Mouse (Mus musculus) stomach, postnatal 0 days (tissue): ENCODE measurements around the gene Siah3.

Experiments used
- CTCF ChIP-seq: IDR thresholded peaks from 2 replicates; pipeline ENCODE4 v1.5.1; 2016; ENCODE audit warnings: antibody characterized with exemption, low read depth, mild to moderate bottlenecking, moderate library complexity
- EP300 ChIP-seq: optimal IDR thresholded peaks from 2 replicates; pipeline ENCODE3; 2016; ENCODE audit warnings: antibody characterized with exemption

DNA sequence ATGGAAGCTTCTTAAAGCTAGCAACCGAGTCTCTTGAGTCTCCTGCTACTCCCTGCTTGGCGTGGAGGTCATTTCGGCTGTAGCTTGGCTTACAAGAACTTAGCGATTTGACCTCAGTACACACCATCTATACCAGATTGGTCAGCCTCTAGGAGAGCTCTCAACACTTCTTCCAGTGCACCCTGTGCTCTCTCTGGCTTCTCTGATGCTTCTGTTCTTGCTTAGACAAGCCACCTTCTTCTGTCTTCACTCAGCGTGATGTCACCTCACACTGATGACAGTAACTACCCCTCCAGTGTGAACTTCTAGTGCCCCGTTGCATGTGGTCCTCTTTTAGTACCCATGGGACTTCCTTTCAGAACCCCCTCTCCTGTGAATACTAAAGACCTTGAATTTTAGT is 63.1 kb downstream of the Siah3 start:
- TF ChIP-seq CTCF (no peak), EP300 (no peak)
